ENCODE assay signal across 11 mouse cellular contexts in genomic region chr11:79093386-79093906, GRCm38 (mm10). TPM values are rescaled to one million over a fixed set of nuclear protein-coding genes. Genes with fewer than 3 reads are reported as not detected.
DNase-seq lines count a peak whose midpoint lies in the region; ATAC-seq and TF ChIP-seq lines count a peak whose summit lies in the region.
"Had no signal": no experiment of that assay in that cellular context is flagged by ENCODE, and none has a peak within 500 bp of the region (broad histone marks: within the 10 kb centered on the region; RNA-seq: fewer than 3 reads in every experiment).

No protein-coding gene starts in this region.

- no peaks in the 10 kb centered on the region for H3K9me3 ChIP-seq in kidney, embryonic 16.5 days (ENCODE audit: low read length)

- 0 out of 2 replicates have a peak overlapping the region, but pooled peaks have one; percentile 12 for H3K9ac ChIP-seq in kidney, embryonic 16.5 days (replicated peaks; ENCODE audit: low read length)
- H3K9ac ChIP-seq: hindbrain, embryonic 14.5 days had no signal

- WGBS in kidney, embryonic 16.5 days, result 78% methylated on average over 15 of the region's 15 CpGs
- 62% methylated on average over 15 of the region's 15 CpGs for WGBS in thymus, adult 2 months

- intact Hi-C loops in gastrocnemius, adult 2 months (cut with DNase I), result no loop called here
- intact Hi-C loops in gastrocnemius, postnatal 36 days (cut with DNase I), result no loop called here

- no peaks in the 10 kb centered on the region for H3K27me3 ChIP-seq in kidney, embryonic 16.5 days (ENCODE audit: insufficient read depth, low read length)
- no peaks in the 10 kb centered on the region for H3K27me3 ChIP-seq in thymus, adult 2 months (ENCODE audit: control insufficient read depth, insufficient read depth, low read length)

- peaks cover 28% of the 10 kb centered on the region for H3K4me1 ChIP-seq in kidney, embryonic 16.5 days (ENCODE audit: insufficient read depth, low read length)
- H3K4me1 ChIP-seq in thymus, adult 2 months (replicated peaks; ENCODE audit: control insufficient read depth, insufficient read depth, low read length), result peaks cover 17% of the 10 kb centered on the region

- no peak for TF ChIP-seq CTCF in gastrocnemius, adult 2 months (IDR thresholded peaks at IDR 0.05)
- no peak for TF ChIP-seq CTCF in thymus, adult 2 months (IDR thresholded peaks at IDR 0.05; ENCODE audit: borderline replicate concordance, control insufficient read depth, extremely low read depth, insufficient read depth, low read length, poor library complexity)

- TF ChIP-seq POLR2A in thymus, adult 2 months (IDR thresholded peaks at IDR 0.05; ENCODE audit: control insufficient read depth, extremely low read depth, insufficient read depth, low read length, poor library complexity), result no peak

- DNase-seq in gastrocnemius, adult 2 months, result no peak
- no peak for DNase-seq in gastrocnemius, postnatal 36 days
- no peak for DNase-seq in kidney, postnatal 4 days
- no peak for DNase-seq in thymus, adult 2 months
- DNase-seq in thymus, postnatal 14 days, result no peak
- no peak for DNase-seq in frontal cortex, postnatal 36 days (ENCODE audit: low spot score in 2 of 2)
- no peak for DNase-seq in cerebellum, postnatal 14 days
- DNase-seq: adrenal gland, postnatal 10 days; kidney, postnatal 25 days had no signal

- no peak for ATAC-seq in kidney, embryonic 16.5 days (ENCODE audit: low FRiP score, low TSS enrichment)

- no peak overlapping the region for H3K4me2 ChIP-seq in kidney, embryonic 16.5 days (replicated peaks; ENCODE audit: low read depth, low read length)
- H3K4me2 ChIP-seq: hindbrain, embryonic 14.5 days had no signal

- no peak overlapping the region for H3K4me3 ChIP-seq in gastrocnemius, adult 2 months
- no peak overlapping the region for H3K4me3 ChIP-seq in kidney, embryonic 16.5 days (ENCODE audit: low read length)
- H3K4me3 ChIP-seq in thymus, adult 2 months (ENCODE audit: control insufficient read depth, insufficient read depth, low read length), result no peak overlapping the region

- no peaks in the 10 kb centered on the region for H3K36me3 ChIP-seq in kidney, embryonic 16.5 days (ENCODE audit: insufficient read depth, low read length)
- H3K36me3 ChIP-seq in thymus, adult 2 months (ENCODE audit: control insufficient read depth, insufficient read depth, low read length), result no peaks in the 10 kb centered on the region

- H3K27ac ChIP-seq in gastrocnemius, adult 2 months, result peak overlapping the region; percentile 84
- no peak overlapping the region for H3K27ac ChIP-seq in kidney, embryonic 16.5 days (ENCODE audit: low read length)
- peak overlapping the region; percentile 11; the same call in 1 of the 2 replicates for H3K27ac ChIP-seq in thymus, adult 2 months (ENCODE audit: control insufficient read depth, insufficient read depth, low read length)

RNA-seq across cellular contexts. Expression of gene Ksr1, which starts 52.8 kb away (rescaled TPM):
- 10 to 100 TPM; 92.9 to 98.3 TPM for total RNA-seq in gastrocnemius, adult 2 months (2021)
- 10 to 100 TPM; 72.2 to 74.8 TPM for total RNA-seq in gastrocnemius, postnatal 36 days (2021)
- polyA plus RNA-seq in kidney, embryonic 16.5 days (2015; fragmentation: Nextera tagmentation; extraction: Ambion mirVana), result 3.5 and 3.8 TPM in 2 replicates
- 28.1 and 32.7 TPM in 2 replicates for polyA plus RNA-seq in thymus, adult 2 months (2012; rRNA removed)
